Mouse (Mus musculus) forebrain, embryonic 15.5 days (tissue): ENCODE measurements around the gene Hoxa13. TPM values are rescaled to one million over a fixed set of nuclear protein-coding genes. Genes with fewer than 3 reads are reported as not detected.

Source experiments
- ATAC-seq: fragments of 200-750 bp; cut with Nextera tagmentation; replicated peaks from 2 replicates; pipeline ENCODE4 v1.8.0; 2017; ENCODE audit warnings: mild to moderate bottlenecking, moderate TSS enrichment, moderate library complexity
- H3K27ac ChIP-seq: fragments of 300-500 bp; sonication (generic); replicated peaks from 2 replicates; pipeline ENCODE4 v1.5.1; 2015; ENCODE audit warnings: mild to moderate bottlenecking, inconsistent platforms
- H3K27me3 ChIP-seq: fragments of 300-500 bp; sonication (generic); 2 replicates; pipeline ENCODE4 v1.6.1; 2015; ENCODE audit warnings: inconsistent platforms
- H3K36me3 ChIP-seq: fragments of 300-500 bp; sonication (generic); 2 replicates; pipeline ENCODE4 v1.6.1; 2015; ENCODE audit warnings: mild to moderate bottlenecking, inconsistent platforms
- H3K4me1 ChIP-seq: fragments of 300-500 bp; sonication (generic); 2 replicates; pipeline ENCODE4 v1.6.1; 2015; ENCODE audit warnings: inconsistent platforms
- H3K4me2 ChIP-seq: fragments of 300-500 bp; sonication (generic); replicated peaks from 2 replicates; pipeline ENCODE4 v1.6.1; 2015; ENCODE audit warnings: mild to moderate bottlenecking, inconsistent platforms
- H3K4me3 ChIP-seq: fragments of 300-500 bp; sonication (generic); 2 replicates; pipeline ENCODE4 v1.5.1; 2015; ENCODE audit warnings: mild to moderate bottlenecking, inconsistent platforms
- H3K9ac ChIP-seq: fragments of 300-500 bp; sonication (generic); replicated peaks from 2 replicates; pipeline ENCODE4 v1.6.1; 2015; ENCODE audit warnings: mild to moderate bottlenecking, inconsistent platforms
- H3K9me3 ChIP-seq: fragments of 300-500 bp; sonication (generic); 2 replicates; pipeline ENCODE4 v1.6.1; 2016; ENCODE audit warnings: inconsistent platforms
- WGBS: fragments of 180-500 bp; shearing (Covaris S2); methylation state at CpG from one replicate; pipeline ENCODE4 v1.1.7; 2015; ENCODE audit warnings: mixed read lengths; 5-methylcytosine and 5-hydroxymethylcytosine counted together
- polyA plus RNA-seq: library from polyadenylated mRNA; unstranded; fragments of >200 nt; fragmentation: Nextera tagmentation; extraction: Ambion mirVana; gene quantifications from 2 replicates; pipeline ENCODE4 v1.2.1, GENCODE M21; 2015

Hoxa13 gene
- polyA plus RNA-seq, 1 experiment from 2014 or later: not detected

DNA sequence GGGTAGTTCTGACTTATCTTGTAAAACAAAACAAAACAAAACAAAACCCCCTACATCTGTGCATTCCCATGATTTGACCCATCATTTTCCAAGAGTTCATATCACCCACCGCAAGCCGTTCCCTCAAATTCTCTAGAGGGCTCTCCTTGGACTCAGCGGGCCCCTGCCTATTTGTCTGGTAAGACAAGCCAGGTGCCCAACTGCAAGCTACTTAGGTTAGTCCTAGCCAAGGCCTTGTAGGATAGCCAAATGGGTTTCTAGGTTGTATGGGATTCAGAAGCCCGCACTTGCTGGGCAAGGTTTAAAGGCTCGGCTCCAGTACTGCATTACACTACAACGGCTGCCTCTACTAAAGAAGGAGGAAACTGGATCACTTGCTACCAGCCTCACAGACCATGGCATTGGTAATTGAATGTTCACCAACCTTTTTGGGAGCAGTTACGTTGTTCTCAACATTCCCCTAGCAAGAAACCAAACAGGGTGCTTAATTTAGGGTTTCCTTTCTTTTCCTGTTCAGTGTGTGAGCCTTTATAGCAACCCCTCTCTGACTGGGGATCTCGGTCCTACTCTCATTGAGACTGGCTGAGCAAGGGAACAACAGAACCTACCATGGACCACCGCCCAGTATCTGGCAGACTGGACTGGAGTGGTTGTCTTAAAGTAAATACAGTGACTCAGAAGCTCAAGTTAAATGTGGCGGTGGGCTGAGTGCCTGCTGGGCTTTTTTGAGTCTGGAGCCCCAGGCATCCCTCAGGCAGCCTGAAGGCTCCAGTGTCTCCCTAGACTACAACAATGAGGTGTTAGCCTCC is 23.1 kb downstream of the Hoxa13 start:
- Histone ChIP-seq H3K9me3 (no peaks in the 10 kb centered on the region), H3K4me2 (no peak overlapping the region), H3K27me3 (peaks cover 99% of the 10 kb centered on the region), H3K4me3 (no peak overlapping the region), H3K4me1 (0 out of 2 replicates have a peak, but pooled peaks cover 3% of the 10 kb centered on the region), H3K36me3 (no peaks in the 10 kb centered on the region), H3K27ac (no peak overlapping the region), H3K9ac (no peak overlapping the region)
- ATAC-seq: no peak
- 8% methylated on average over 10 of the region's 10 CpGs for WGBS

DNA sequence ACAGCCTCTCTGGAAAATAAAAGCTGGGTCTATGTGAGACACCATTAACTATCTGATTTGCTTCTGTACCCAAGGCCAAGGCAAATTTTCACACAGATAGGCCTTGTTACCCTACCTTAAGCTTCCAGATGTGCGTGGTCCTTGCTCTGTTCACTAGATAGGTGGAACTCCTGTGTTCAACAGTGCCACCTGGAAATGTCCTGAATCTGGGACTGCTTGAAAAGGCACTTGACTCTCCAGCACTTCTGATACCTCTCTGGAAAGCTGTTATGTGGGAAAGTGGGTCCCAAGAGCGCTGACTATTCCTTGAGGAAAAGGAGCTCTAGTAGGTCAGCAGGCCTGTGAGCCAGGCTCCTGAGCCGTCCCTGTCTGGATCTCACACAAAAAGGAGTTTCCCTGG is 23.9 kb downstream of the Hoxa13 start:
- Histone ChIP-seq H3K9ac (no peak overlapping the region), H3K36me3 (no peaks in the 10 kb centered on the region), H3K27ac (no peak overlapping the region), H3K4me2 (no peak overlapping the region), H3K4me3 (no peak overlapping the region), H3K27me3 (peaks cover 99% of the 10 kb centered on the region), H3K4me1 (0 out of 2 replicates have a peak, but pooled peaks cover 3% of the 10 kb centered on the region), H3K9me3 (no peaks in the 10 kb centered on the region)
- ATAC-seq: no peak
- 7% methylated on average over 3 of the region's 3 CpGs for WGBS

DNA sequence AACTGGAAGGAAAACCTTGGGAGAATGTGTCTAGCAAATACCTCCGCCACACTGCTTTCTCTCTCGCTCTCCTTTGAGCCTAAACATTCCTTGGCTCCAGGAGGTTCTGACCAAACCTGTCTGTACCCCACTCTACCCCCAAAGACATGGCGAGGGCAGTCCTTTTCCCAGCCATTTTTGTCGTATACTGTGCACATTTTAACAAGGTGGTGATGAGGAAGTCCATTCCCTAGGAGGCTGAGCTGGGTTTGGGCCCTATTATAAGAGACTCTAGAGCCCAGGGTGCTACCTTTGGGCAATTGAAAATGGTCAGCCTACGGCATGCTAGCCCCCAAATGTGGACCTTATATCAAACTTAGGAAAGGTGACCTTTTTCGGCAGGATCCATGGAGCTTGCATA is 24.8 kb downstream of the Hoxa13 start:
- 19% methylated on average over 6 of the region's 6 CpGs for WGBS
- Histone ChIP-seq H3K36me3 (no peaks in the 10 kb centered on the region), H3K27me3 (peaks cover 97% of the 10 kb centered on the region), H3K9ac (no peak overlapping the region), H3K9me3 (no peaks in the 10 kb centered on the region), H3K4me1 (0 out of 2 replicates have a peak, but pooled peaks cover 3% of the 10 kb centered on the region), H3K4me2 (no peak overlapping the region), H3K27ac (no peak overlapping the region), H3K4me3 (no peak overlapping the region)
- ATAC-seq: no peak

DNA sequence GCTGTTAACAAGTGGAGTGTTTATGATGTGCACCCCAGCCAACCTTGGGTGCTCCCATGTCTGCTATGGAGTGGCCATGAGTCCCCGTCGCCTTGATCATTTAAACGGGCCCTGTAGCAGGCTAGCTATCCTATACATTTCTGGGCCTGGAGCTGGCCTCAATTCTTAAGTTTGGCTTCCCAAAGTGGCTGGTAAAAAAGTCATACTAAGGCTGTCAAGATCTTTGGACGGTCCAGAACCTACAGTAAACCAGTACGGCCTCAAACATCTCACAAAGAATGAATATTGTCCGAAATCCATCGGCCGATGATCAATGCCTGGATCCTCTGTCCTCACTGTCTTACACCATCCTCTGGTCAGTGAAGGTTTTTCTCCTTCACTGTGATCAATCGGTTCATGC is 25.4 kb downstream of the Hoxa13 start:
- no peak for ATAC-seq
- no peak overlapping the region for H3K4me3 ChIP-seq
- H3K9me3 ChIP-seq: no peaks in the 10 kb centered on the region

DNA sequence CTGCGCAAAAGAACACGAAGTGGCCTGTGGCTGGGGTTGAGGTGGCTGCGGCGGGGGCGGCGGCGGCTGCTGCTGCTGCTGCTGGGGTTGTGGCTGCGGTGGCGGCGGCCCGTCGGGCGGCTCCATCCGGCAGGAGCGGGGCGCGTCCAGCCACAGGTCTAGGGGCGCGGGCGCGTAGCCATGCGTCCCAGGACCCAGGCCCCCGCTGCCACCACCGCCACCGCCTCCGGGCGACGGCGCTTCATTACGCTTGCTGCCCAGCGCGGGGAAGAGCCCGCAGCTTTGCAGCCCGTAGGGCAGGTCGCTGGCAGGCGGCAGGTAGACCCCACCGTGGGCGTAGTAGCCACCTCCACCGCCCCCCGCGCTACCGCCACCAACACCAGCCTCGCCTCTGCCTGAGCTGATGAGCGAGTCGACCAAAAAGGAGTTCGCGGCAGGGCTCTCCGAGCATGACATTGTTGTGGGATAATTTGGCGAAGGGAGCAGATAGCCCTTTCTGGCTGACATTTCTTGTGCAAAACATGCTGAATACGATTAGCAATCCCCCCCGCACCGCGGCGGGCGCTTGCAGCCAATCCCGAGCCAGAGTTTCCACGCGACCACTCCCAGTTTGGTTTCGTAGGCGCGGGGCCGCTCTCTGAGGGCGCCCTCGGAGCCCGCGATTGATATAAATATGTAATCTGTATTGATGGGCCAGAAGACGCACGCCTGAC is 26.1 kb downstream of the Hoxa13 start:
- Histone ChIP-seq H3K9me3 (no peaks in the 10 kb centered on the region), H3K4me1 (no peaks in the 10 kb centered on the region), H3K4me2 (no peak overlapping the region), H3K27ac (no peak overlapping the region), H3K36me3 (no peaks in the 10 kb centered on the region), H3K9ac (no peak overlapping the region), H3K27me3 (peaks cover 97% of the 10 kb centered on the region), H3K4me3 (no peak overlapping the region)
- ATAC-seq: no peak
- 2% methylated on average over 57 of the region's 68 CpGs for WGBS

More for the DNA sequence above, 25.4 kb downstream of the Hoxa13 start:
- Histone ChIP-seq H3K4me2 (no peak overlapping the region), H3K4me1 (0 out of 2 replicates have a peak, but pooled peaks cover 3% of the 10 kb centered on the region), H3K36me3 (no peaks in the 10 kb centered on the region), H3K9ac (no peak overlapping the region), H3K27me3 (peaks cover 97% of the 10 kb centered on the region), H3K27ac (no peak overlapping the region)
- 28% methylated on average over 9 of the region's 9 CpGs for WGBS

DNA sequence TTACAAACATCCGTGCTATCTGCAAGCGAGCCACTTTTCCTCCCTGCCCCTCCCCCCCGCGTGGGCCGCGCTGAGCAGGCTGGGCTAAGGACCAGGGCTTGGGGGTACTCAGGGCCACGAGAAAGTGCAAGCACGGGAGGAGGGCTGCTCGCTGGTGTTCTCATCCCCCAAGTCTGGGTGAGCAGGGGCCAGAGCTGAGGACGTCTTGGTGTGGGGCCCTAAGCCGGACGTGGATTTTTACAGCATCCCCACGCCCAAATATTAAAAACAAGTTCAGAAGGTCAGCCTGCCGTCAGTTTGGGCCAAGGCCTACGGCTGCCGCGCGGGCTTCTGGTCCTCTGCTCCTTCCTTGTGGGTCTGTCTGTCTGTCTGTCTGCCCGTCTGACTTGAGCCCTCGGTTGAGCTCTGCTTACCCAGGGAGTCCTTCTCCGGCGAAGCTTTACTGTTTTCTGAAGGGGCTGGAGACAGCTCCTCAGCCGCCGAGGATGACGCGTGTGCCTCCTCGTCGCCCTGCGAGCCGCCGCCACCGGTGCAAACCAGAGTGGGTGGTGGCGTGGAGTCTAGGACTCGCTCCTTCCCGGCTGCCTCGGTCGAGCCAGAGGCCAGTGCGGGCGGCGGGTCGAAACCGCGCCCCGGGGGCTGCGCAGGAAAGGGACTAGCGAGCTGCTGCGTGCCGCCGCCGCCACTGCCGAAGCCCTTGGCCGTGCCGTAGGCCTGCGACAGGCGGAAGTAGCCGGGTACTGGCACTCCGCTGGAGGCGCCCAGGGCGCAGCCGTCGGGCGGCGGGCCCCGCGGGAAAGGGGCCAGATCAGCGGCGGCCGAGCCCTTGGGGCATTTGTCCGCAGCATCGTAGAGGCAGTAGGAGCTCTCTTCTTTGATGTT is 26.9 kb downstream of the Hoxa13 start:
- no peaks in the 10 kb centered on the region for H3K9me3 ChIP-seq
- WGBS: under 1% methylated on average over 70 of the region's 70 CpGs
- no peak for ATAC-seq

DNA sequence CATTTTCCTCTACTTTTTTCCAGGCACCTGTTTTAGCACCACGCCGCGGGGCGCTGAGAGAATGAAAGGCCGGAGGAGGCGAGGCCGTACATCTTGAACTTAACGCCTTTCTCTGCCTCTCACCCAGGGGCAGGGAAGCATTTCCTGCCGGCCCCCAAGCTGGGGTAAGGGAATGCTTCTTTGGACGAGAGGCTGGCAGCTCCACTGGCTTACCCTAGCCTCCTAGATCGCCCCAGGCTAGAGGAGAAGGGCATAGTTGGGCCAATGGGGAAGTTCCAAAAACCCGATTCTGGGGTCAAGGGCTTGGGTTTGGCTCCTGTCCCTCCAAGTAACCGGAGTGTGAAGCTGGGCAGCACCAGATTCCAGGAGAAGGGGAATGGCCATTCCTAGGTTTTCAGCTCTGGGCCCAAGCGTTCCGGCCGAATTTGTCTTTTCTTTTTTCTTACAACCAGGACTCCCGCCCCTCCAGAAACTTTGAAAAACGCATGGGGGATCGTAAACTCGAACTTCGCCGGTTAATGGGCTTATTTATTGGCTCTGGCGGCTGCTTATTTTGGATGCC is 27.6 kb downstream of the Hoxa13 start:
- no peaks in the 10 kb centered on the region for H3K36me3 ChIP-seq
- no peak overlapping the region for H3K4me2 ChIP-seq
- no peaks in the 10 kb centered on the region for H3K9me3 ChIP-seq
- WGBS: 3% methylated on average over 23 of the region's 23 CpGs
- H3K27me3 ChIP-seq: peaks cover 96% of the 10 kb centered on the region
- H3K4me1 ChIP-seq: no peaks in the 10 kb centered on the region
- no peak overlapping the region for H3K27ac ChIP-seq
- H3K9ac ChIP-seq: no peak overlapping the region
- ATAC-seq: no peak
- H3K4me3 ChIP-seq: no peak overlapping the region

More for the DNA sequence above, 26.9 kb downstream of the Hoxa13 start:
- Histone ChIP-seq H3K4me2 (no peak overlapping the region), H3K9ac (no peak overlapping the region), H3K27me3 (peaks cover 98% of the 10 kb centered on the region), H3K36me3 (no peaks in the 10 kb centered on the region), H3K27ac (no peak overlapping the region), H3K4me3 (no peak overlapping the region), H3K4me1 (no peaks in the 10 kb centered on the region)

DNA sequence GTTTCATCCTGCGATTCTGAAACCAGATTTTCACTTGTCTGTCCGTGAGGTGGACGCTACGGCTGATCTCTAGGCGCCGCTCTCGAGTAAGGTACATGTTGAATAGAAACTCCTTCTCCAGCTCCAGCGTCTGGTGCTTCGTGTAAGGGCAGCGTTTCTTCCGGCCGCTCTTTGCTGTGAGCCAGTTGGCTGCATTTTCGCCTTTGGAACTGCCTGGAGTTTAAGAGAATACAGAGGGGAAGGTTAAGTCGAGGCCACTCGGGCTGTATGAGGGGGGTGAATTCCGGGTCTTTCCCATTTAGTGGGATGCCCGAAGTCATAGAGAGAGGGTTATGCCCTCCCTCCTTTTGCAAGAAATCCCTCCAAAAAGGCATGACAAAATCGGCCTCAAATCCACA is 28.1 kb downstream of the Hoxa13 start:
- peaks cover 96% of the 10 kb centered on the region for H3K27me3 ChIP-seq
- no peaks in the 10 kb centered on the region for H3K9me3 ChIP-seq
- no peaks in the 10 kb centered on the region for H3K36me3 ChIP-seq
- no peaks in the 10 kb centered on the region for H3K4me1 ChIP-seq
- no peak overlapping the region for H3K4me3 ChIP-seq
- no peak overlapping the region for H3K27ac ChIP-seq
- 1% methylated on average over 18 of the region's 18 CpGs for WGBS
- H3K4me2 ChIP-seq: no peak overlapping the region
- ATAC-seq: no peak
- H3K9ac ChIP-seq: no peak overlapping the region

DNA sequence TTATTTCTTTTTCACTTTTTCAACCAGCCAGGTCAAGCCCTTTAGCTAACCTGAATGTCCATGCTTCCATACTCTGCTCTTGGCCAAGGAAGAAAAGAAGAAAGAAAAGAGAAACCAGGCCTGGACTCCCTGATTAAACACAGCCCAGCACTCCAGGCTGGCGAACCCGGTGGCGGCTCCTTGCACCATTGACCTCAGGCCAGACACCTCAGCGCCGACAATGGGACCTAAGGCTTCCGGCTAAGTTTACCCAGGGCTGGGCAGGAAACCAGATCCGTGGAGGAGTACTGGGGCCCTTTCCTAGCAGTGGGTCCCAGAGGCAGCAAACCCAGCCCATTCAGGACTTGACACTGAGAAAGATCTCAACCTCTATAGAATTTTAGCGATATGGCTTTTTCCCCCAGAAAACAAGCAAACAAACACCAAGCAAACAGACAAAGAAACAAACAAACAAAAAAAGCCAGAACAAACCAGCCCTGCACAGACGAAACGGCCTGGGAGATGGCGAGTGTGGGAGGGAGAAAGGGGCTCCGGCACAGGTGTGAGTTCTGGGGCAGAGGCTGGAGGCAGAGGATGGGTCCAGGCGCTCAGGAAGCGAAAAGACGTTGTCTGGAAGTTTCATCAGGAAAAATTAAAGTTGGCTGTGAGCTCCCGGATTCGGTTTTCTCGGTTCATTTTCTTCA is 28.7 kb downstream of the Hoxa13 start:
- no peak overlapping the region for H3K27ac ChIP-seq
- WGBS: 1% methylated on average over 18 of the region's 18 CpGs
- no peak overlapping the region for H3K9ac ChIP-seq
- H3K4me3 ChIP-seq: no peak overlapping the region
- ATAC-seq: no peak
- H3K36me3 ChIP-seq: no peaks in the 10 kb centered on the region
- H3K4me1 ChIP-seq: no peaks in the 10 kb centered on the region
- H3K27me3 ChIP-seq: peaks cover 96% of the 10 kb centered on the region
- H3K9me3 ChIP-seq: no peaks in the 10 kb centered on the region
- H3K4me2 ChIP-seq: no peak overlapping the region

DNA sequence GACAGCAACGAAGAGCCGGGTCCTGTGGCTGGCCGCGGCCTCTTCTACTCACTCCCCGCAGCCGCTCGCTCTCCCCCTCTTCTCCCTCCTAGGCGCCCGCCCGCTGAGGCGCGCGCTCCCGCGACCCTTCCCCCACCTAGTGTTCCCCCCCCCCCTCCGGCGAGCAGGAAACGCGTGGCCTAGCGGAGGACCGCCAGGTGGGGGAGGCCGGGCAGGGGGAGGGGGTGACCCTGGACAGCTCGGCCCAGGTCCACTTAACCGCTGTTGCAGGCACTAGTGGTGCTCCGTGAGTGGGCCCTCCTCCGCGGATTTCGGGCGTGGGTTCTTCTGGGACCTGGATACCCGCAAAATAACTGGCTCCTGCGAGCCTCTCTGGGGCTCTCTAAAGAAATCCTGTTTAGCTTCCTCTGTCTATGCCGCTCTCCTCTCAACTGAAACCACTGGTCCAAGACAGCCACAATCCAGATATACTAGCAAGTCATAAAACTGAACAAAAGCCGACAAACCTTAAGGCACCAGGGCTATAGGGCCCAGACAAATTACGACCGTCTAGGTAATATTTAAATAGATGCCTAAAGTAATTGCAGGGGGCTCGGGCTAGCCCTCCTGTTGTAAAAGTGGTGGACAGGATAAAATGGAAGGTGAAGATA is 30.0 kb downstream of the Hoxa13 start, which contains the start of gene Hoxa9:
Gene Hoxa9, minus strand, starts transcription at position 574 of the 650 bp plus-strand sequence.
- Histone ChIP-seq H3K4me2 (no peak within 1 kb of the TSS), H3K9ac (no peak within 1 kb of the TSS), H3K9me3 (no peaks in the 10 kb centered on the region), H3K36me3 (no peaks in the 10 kb centered on the region), H3K4me1 (no peaks in the 10 kb centered on the region), H3K27ac (no peak within 1 kb of the TSS), H3K4me3 (no peak within 1 kb of the TSS), H3K27me3 (peaks cover 96% of the 10 kb centered on the region)
- ATAC-seq: no peak
- WGBS: 1% methylated on average over 34 of the region's 36 CpGs
